Mouse (Mus musculus) CD4-positive, CD25-positive, alpha-beta regulatory T cell, adult 2 months (primary cell): ENCODE results near the gene Psma6.

Experiments
- DNase-seq: peaks from one replicate; pipeline ENCODE4 v3.0.0-alpha.2; 2012; ENCODE audit warnings: low read depth, low spot score

The Psma6 gene

DNA sequence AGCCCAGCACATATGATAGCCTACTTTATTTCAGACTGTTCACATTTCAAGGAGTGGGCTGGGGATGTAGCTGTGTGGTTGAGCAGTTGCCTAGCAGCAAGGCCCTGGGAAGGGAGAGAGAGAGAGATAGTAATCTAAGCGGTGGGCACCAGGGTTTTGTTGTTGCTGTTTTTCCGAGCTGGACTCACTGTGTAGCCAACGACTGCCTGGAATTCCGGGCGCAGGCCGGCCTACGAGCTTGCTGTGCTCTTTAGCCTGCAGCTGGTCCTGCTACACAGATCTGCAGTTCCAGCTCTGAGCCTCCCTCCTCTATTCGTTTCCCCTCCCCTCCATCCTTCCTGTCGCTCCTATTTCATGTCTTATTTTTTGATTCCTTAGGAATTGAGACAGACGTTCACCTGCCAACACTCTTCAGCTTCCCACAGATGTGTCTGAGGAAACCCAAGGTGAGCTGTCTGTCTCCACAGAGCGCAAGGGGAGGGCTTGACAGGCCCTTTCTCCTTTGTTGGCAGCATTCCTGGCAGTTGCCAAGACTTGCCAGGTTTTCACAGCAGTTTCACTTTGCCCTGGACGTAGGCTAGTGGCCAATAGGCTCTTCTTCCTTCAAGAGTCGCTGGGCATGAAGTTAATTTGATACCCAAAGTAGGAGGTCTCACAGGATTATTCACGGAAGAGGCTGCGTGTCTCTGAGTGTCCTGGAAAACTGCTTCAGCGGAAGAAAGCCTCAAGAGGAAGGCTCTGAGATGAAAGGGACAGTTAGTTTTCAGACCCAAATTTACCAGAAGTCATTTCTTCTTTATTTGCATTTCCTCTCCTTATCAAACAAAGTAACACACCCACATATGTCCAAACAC, 80.2 kb downstream of the Psma6 start:
- DNase-seq = peak; percentile 43

DNA sequence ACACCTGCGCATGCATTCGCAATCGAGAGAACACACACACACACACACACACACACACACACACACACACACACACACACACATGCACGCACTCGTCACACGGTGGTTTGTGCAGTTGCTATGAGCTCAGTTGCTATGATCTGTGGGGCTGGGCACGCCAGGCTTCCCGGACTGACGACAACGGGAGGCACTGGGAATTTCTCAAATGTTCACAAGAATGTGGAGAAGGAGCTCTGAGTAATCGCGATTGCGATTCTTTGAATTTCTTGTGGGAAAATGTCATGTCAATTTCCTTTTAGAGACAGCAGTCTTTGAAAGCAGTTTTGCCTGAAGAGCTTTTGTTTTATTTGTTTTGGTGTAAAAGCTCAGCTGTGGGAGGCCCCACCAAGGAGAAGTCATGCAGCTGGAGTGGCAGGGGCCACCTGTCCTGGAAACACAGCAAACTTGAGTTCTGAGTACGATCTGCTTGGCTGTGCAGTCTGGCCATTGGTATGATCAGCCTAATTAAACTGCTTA, 80.9 kb downstream of the Psma6 start:
- DNase-seq = peak; percentile 81

DNA sequence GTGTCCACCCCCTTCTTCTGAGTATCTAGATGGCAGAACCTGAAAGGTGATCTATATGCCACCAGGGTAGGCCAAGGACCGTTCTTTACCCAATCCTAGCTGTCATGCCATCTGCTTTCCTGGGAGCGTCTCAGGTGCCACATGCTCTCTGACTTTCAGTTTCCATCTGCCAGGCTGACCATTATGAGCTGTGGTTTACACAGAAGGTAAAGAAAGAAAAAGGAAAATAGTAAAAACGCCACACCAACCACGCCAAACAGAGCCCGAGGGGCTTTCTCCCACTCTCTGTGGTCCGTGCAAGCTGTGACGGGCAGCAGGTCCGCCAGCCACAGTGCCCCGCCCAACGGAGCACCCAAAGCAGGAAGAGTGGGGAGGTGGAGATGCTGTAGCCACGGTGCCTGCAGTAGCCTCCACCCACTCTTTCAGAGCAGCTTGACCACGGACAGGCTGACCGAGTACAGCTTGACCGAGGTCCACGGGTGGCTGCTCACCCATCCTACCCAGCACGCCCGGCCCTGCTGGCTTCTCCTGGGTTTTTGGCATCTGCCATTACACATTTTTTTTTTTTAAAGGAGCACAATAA, 81.5 kb downstream of the Psma6 start:
- DNase-seq = peak; percentile 69

DNA sequence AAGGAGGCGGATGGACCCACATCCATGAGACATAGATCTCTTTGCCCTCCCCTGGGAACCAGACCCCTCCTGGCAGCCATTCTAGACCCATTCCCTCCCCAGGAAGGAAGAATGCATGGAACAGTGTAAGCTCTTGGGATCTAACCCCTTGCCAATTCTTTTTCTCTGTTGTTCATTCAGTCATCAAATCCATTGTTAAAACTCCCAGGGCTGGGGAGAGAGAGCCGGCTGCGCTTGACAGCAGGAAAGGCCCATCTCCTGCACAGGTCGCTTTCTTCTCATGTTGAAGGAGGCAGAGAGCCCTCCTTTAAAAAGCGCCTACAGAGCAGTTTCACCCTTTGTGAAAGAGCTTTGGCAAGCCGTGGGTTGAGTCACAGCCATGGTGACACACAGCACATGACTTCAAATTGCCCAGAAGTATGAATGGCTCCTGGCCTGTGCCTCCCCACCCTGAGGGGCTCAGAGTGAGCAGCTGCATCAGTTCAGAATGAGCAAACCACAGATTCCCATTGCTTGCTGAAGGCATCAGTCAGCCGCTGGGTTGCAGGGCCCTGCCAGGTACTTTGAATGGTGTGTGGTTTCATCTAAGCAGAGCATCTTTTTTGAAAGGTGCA, 82.2 kb downstream of the Psma6 start:
- DNase-seq = peak; percentile 67

DNA sequence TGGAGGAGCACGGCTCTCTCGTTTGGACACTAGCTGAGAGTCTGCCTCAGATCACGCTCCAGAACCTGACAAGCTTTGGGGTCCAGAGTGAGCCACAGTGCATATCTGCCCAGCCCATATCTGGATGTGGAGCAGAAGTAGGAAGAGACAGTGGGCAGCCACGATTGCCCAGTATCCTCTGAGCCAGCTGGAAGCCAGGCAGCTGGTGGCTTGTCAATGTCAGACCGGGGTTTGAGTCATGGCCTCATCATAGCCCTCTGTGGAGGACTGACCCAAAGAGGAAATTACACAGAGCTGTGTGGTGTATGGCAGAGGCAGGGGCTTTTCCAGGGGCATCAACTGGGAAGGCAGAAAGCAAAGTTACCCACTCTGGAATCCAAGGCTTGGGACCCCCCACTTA, 82.8 kb downstream of the Psma6 start:
- no peak for DNase-seq

DNA sequence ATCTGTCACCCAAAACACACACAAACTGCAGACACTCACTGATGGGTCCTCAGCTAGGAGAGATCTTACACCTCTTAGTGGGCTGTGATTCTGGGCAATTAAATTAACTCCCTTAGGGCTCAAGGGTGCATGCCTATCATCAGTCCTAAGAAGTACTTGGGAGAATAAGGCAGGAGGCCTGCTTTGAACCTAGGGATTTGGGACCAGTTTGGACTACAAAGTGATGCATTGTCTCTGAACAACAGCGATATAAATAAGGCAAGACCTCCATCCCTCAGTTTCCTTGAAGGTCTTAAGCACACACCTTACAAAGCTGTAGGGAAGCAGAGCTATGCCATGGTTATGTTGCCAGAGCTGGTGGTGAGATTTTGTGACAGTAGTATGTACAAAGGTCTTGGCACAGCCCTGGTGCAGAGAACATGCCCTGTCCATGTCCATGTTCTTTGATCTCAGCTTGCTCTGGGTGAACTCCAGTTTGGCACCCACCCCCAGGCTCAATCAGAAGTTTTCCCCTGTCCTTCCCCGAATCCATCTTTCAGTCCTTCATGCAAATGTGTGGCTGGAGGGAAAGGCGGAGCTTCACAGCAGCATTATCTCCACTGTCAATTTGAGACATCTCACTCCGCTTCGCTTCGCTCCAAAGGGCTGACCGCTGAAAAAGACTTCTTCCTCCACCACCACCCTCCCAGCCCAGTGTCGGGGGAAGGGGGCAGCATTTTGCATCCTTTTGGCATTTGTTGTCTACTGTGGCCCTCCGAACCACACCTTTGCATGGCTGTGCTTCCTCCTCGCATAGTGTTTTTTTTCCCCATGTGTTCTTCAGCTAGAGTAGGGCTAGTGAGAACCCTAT, 83.5 kb downstream of the Psma6 start:
- no peak for DNase-seq
